8 mouse cellular contexts compared by ENCODE assay signal in genomic region chr11:116543110-116543509, GRCm38 (mm10). TPM values are rescaled to one million over a fixed set of nuclear protein-coding genes. Genes with fewer than 3 reads are reported as not detected.
A peak's percentile ranks its signal among the peaks of the same experiment; 100 is the strongest.
DNase-seq lines count a peak whose midpoint lies in the region; ATAC-seq and TF ChIP-seq lines count a peak whose summit lies in the region.

No protein-coding gene starts in this region.

- no peak overlapping the region for H3K9ac ChIP-seq in midbrain, embryonic 13.5 days (replicated peaks)
- H3K9ac ChIP-seq in midbrain, embryonic 16.5 days (ENCODE audit: low read depth, low read length), result no peak overlapping the region
- H3K9ac ChIP-seq in liver, postnatal 0 days (replicated peaks), result no peak overlapping the region
- H3K9ac ChIP-seq in heart, embryonic 11.5 days (ENCODE audit: low read depth, low read length), result no peak overlapping the region

- peak; percentile 50 to 68 for DNase-seq in cerebellum, postnatal 25 days
- DNase-seq in cerebellum, adult 9-11 months, result no peak
- DNase-seq in embryonic facial prominence, embryonic 10.5 days (ENCODE audit: low spot score), result peak; percentile 32
- peak; percentile 69 for DNase-seq in liver, postnatal 0 days
- no peak for DNase-seq in embryo, embryonic 11 days

- no peak overlapping the region for H3K27ac ChIP-seq in midbrain, embryonic 13.5 days
- no peak overlapping the region for H3K27ac ChIP-seq in midbrain, embryonic 16.5 days (ENCODE audit: low read length)
- H3K27ac ChIP-seq in embryonic facial prominence, embryonic 10.5 days (replicated peaks), result no peak overlapping the region
- H3K27ac ChIP-seq in liver, postnatal 0 days (ENCODE audit: low read depth), result no peak overlapping the region
- no peak overlapping the region for H3K27ac ChIP-seq in heart, embryonic 11.5 days (ENCODE audit: low read depth, low read length)

- H3K4me3 ChIP-seq in midbrain, embryonic 13.5 days (replicated peaks), result no peak overlapping the region
- H3K4me3 ChIP-seq in midbrain, embryonic 16.5 days (ENCODE audit: low read depth, low read length), result no peak overlapping the region
- no peak overlapping the region for H3K4me3 ChIP-seq in embryonic facial prominence, embryonic 10.5 days
- H3K4me3 ChIP-seq in liver, postnatal 0 days (ENCODE audit: low read depth, low read length), result no peak overlapping the region
- H3K4me3 ChIP-seq in heart, embryonic 11.5 days (ENCODE audit: low read depth, low read length), result no peak overlapping the region

- 0 out of 2 replicates have a peak, but pooled peaks have one; percentile 35 for ATAC-seq in midbrain, embryonic 13.5 days
- ATAC-seq in midbrain, embryonic 16.5 days, result no peak
- peak; percentile 43; the same call in 1 of the 2 replicates for ATAC-seq in liver, postnatal 0 days
- no peak for ATAC-seq in heart, embryonic 11.5 days (replicated peaks; ENCODE audit: insufficient number of reproducible peaks, low FRiP score, low TSS enrichment)

- peak; percentile 92 for TF ChIP-seq CTCF in liver, postnatal 0 days (IDR thresholded peaks at IDR 0.05; ENCODE audit: low read depth)

- H3K9me3 ChIP-seq in midbrain, embryonic 13.5 days, result no peaks in the 10 kb centered on the region
- H3K9me3 ChIP-seq in midbrain, embryonic 16.5 days (replicated peaks; ENCODE audit: control insufficient read depth, low read length, poor library complexity, severe bottlenecking), result no peaks in the 10 kb centered on the region
- no peaks in the 10 kb centered on the region for H3K9me3 ChIP-seq in embryonic facial prominence, embryonic 10.5 days
- no peaks in the 10 kb centered on the region for H3K9me3 ChIP-seq in liver, postnatal 0 days (ENCODE audit: low read length)
- no peaks in the 10 kb centered on the region for H3K9me3 ChIP-seq in heart, embryonic 11.5 days (replicated peaks; ENCODE audit: control insufficient read depth, low read length)

- 85% methylated on average over 4 of the region's 4 CpGs for WGBS in midbrain, embryonic 13.5 days
- WGBS in midbrain, embryonic 16.5 days, result 93% methylated on average over 4 of the region's 4 CpGs
- 90% methylated on average over 4 of the region's 4 CpGs for WGBS in embryonic facial prominence, embryonic 10.5 days
- WGBS in liver, postnatal 0 days (ENCODE audit: insufficient replicate concordance), result 84% methylated on average over 4 of the region's 4 CpGs
- WGBS in heart, embryonic 11.5 days (ENCODE audit: insufficient replicate concordance), result 85% methylated on average over 4 of the region's 4 CpGs

- no peak overlapping the region for H3K4me2 ChIP-seq in midbrain, embryonic 13.5 days (replicated peaks)
- H3K4me2 ChIP-seq in midbrain, embryonic 16.5 days (ENCODE audit: low read length), result no peak overlapping the region
- no peak overlapping the region for H3K4me2 ChIP-seq in liver, postnatal 0 days (ENCODE audit: low read depth, low read length)
- no peak overlapping the region for H3K4me2 ChIP-seq in heart, embryonic 11.5 days

- no peak for TF ChIP-seq EP300 in liver, postnatal 0 days (IDR thresholded peaks at IDR 0.05; ENCODE audit: low read depth)

- no peaks in the 10 kb centered on the region for H3K4me1 ChIP-seq in midbrain, embryonic 13.5 days (replicated peaks)
- no peaks in the 10 kb centered on the region for H3K4me1 ChIP-seq in midbrain, embryonic 16.5 days (ENCODE audit: control insufficient read depth, insufficient read depth, low read length)
- H3K4me1 ChIP-seq in embryonic facial prominence, embryonic 10.5 days, result peaks cover 17% of the 10 kb centered on the region
- peaks cover 2% of the 10 kb centered on the region for H3K4me1 ChIP-seq in liver, postnatal 0 days (ENCODE audit: insufficient read depth)
- peaks cover 5% of the 10 kb centered on the region; the same call in 1 of the 2 replicates for H3K4me1 ChIP-seq in heart, embryonic 11.5 days (ENCODE audit: control insufficient read depth, insufficient read depth, low read length)

- peaks cover 100% of the 10 kb centered on the region for H3K36me3 ChIP-seq in midbrain, embryonic 13.5 days
- peaks cover 66% of the 10 kb centered on the region for H3K36me3 ChIP-seq in midbrain, embryonic 16.5 days (ENCODE audit: control insufficient read depth, insufficient read depth, low read length)
- H3K36me3 ChIP-seq in embryonic facial prominence, embryonic 10.5 days (replicated peaks), result peaks cover 100% of the 10 kb centered on the region
- peaks cover 99% of the 10 kb centered on the region for H3K36me3 ChIP-seq in liver, postnatal 0 days (replicated peaks; ENCODE audit: insufficient read depth, low read length)
- peaks cover 48% of the 10 kb centered on the region for H3K36me3 ChIP-seq in heart, embryonic 11.5 days (ENCODE audit: control insufficient read depth, insufficient read depth, low read length)

- H3K27me3 ChIP-seq in midbrain, embryonic 13.5 days, result no peaks in the 10 kb centered on the region
- no peaks in the 10 kb centered on the region for H3K27me3 ChIP-seq in midbrain, embryonic 16.5 days (ENCODE audit: control insufficient read depth, insufficient read depth, low read depth, low read length)
- no peaks in the 10 kb centered on the region for H3K27me3 ChIP-seq in embryonic facial prominence, embryonic 10.5 days (replicated peaks; ENCODE audit: low read depth, poor library complexity, severe bottlenecking)
- no peaks in the 10 kb centered on the region for H3K27me3 ChIP-seq in liver, postnatal 0 days (ENCODE audit: insufficient read depth, low read length)
- H3K27me3 ChIP-seq in heart, embryonic 11.5 days (ENCODE audit: control insufficient read depth, insufficient read depth, low read length), result no peaks in the 10 kb centered on the region

RNA-seq across cellular contexts. Expression of gene Sphk1, which starts 12.4 kb away (rescaled TPM):
- polyA plus RNA-seq in midbrain, embryonic 13.5 days (2015; fragmentation: Nextera tagmentation; extraction: Ambion mirVana), result 3.1 and 3.2 TPM in 2 replicates
- 4.4 and 5.5 TPM in 2 replicates for polyA plus RNA-seq in midbrain, embryonic 16.5 days (2015; fragmentation: Nextera tagmentation; extraction: Ambion mirVana)
- polyA plus RNA-seq in embryonic facial prominence, embryonic 10.5 days (2016; fragmentation: Nextera tagmentation; extraction: Ambion mirVana), result 5.9 and 6.5 TPM in 2 replicates
- polyA plus RNA-seq in liver, postnatal 0 days (2015; fragmentation: Nextera tagmentation; extraction: Ambion mirVana), result 15.5 and 17.4 TPM in 2 replicates
- 2.1 and 3.0 TPM in 2 replicates for polyA plus RNA-seq in heart, embryonic 11.5 days (2014; fragmentation: Nextera tagmentation; extraction: Ambion mirVana)

RNA-seq across cellular contexts. Expression of gene Ube2o, which starts 38.1 kb away (rescaled TPM):
- 12.3 and 12.7 TPM in 2 replicates for polyA plus RNA-seq in midbrain, embryonic 13.5 days (2015; fragmentation: Nextera tagmentation; extraction: Ambion mirVana)
- 15.5 and 17.0 TPM in 2 replicates for polyA plus RNA-seq in midbrain, embryonic 16.5 days (2015; fragmentation: Nextera tagmentation; extraction: Ambion mirVana)
- 12.0 and 12.4 TPM in 2 replicates for polyA plus RNA-seq in embryonic facial prominence, embryonic 10.5 days (2016; fragmentation: Nextera tagmentation; extraction: Ambion mirVana)
- polyA plus RNA-seq in liver, postnatal 0 days (2015; fragmentation: Nextera tagmentation; extraction: Ambion mirVana), result 15.2 and 16.3 TPM in 2 replicates
- 14.7 and 17.1 TPM in 2 replicates for polyA plus RNA-seq in heart, embryonic 11.5 days (2014; fragmentation: Nextera tagmentation; extraction: Ambion mirVana)

RNA-seq across cellular contexts. Expression of gene Aanat, which starts 43.1 kb away (rescaled TPM):
- polyA plus RNA-seq in midbrain, embryonic 13.5 days (2015; fragmentation: Nextera tagmentation; extraction: Ambion mirVana), result 0.22 and 0.34 TPM in 2 replicates
- polyA plus RNA-seq in midbrain, embryonic 16.5 days (2015; fragmentation: Nextera tagmentation; extraction: Ambion mirVana), result 0.20 and 0.36 TPM in 2 replicates
- not detected in 2 replicates for polyA plus RNA-seq in embryonic facial prominence, embryonic 10.5 days (2016; fragmentation: Nextera tagmentation; extraction: Ambion mirVana)
- not detected in 2 replicates for polyA plus RNA-seq in liver, postnatal 0 days (2015; fragmentation: Nextera tagmentation; extraction: Ambion mirVana)
- polyA plus RNA-seq in heart, embryonic 11.5 days (2014; fragmentation: Nextera tagmentation; extraction: Ambion mirVana), result not detected in 2 replicates

RNA-seq across cellular contexts. Expression of gene Prpsap1, which starts 49.1 kb away (rescaled TPM):
- polyA plus RNA-seq in midbrain, embryonic 13.5 days (2015; fragmentation: Nextera tagmentation; extraction: Ambion mirVana), result 175 and 187 TPM in 2 replicates
- polyA plus RNA-seq in midbrain, embryonic 16.5 days (2015; fragmentation: Nextera tagmentation; extraction: Ambion mirVana), result 177 and 198 TPM in 2 replicates
- 233 and 242 TPM in 2 replicates for polyA plus RNA-seq in embryonic facial prominence, embryonic 10.5 days (2016; fragmentation: Nextera tagmentation; extraction: Ambion mirVana)
- polyA plus RNA-seq in liver, postnatal 0 days (2015; fragmentation: Nextera tagmentation; extraction: Ambion mirVana), result 64.4 and 67.4 TPM in 2 replicates
- 96.5 and 101 TPM in 2 replicates for polyA plus RNA-seq in heart, embryonic 11.5 days (2014; fragmentation: Nextera tagmentation; extraction: Ambion mirVana)

Comparison
In these comparisons a context has a peak if more than half of its experiments do, and no peak if none do; other contexts are left out.
1. DNase-seq: peak in cerebellum, postnatal 25 days (2 of 2), embryonic facial prominence, embryonic 10.5 days (single experiment) and liver, postnatal 0 days (single experiment); none in cerebellum, adult 9-11 months (single experiment) and embryo, embryonic 11 days (single experiment).
2. ATAC-seq: peak in midbrain, embryonic 13.5 days (single experiment) and liver, postnatal 0 days (single experiment); none in midbrain, embryonic 16.5 days (single experiment) and heart, embryonic 11.5 days (single experiment).